Mouse (Mus musculus) brain, embryonic 14.5 days (tissue): ENCODE data around the gene Mapk3.

ENCODE experiments used
- CTCF ChIP-seq: fragments of 200-500 bp; IDR thresholded peaks from 2 replicates; pipeline ENCODE4 v1.5.1; 2012; ENCODE audit warnings: inconsistent platforms, mild to moderate bottlenecking, moderate library complexity, borderline replicate concordance; ENCODE audit not compliant: insufficient read depth, insufficient read length; ENCODE audit errors: extremely low read depth
- POLR2A ChIP-seq: fragments of 200-500 bp; IDR thresholded peaks from 2 replicates; pipeline ENCODE4 v1.6.1; 2012; ENCODE audit warnings: mild to moderate bottlenecking, inconsistent platforms, borderline replicate concordance; ENCODE audit not compliant: poor library complexity, insufficient read depth, insufficient read length, severe bottlenecking; ENCODE audit errors: extremely low read depth

DNA sequence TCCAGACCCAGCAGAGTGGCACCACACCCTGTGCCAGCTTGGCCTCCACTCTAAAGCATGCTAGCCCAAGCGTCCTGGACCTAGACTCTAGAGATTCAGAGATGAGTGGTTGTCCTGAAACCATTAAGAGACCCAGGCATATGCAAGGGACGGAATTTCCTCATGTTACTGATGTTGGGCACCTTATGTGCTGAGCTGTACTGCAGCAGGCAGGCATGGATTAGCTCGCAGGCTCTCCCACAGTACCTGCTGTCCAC is 16.5 kb downstream of the Mapk3 start:
- TF ChIP-seq CTCF: no peak
- TF ChIP-seq POLR2A: no peak
